Mouse (Mus musculus): ENCODE measurements around the gene Rnf220. TPM values are rescaled to one million over a fixed set of nuclear protein-coding genes. Genes with fewer than 3 reads are reported as not detected.

Gene Rnf220
- polyA plus RNA-seq, 1 experiment from 2014 or later: 76.1 TPM

GRCm38 (mm10) chr4:117484256-117485044, 12.4 kb downstream of the Rnf220 start:
- no peaks in the 10 kb centered on the region for H3K36me3 ChIP-seq
- H3K27me3 ChIP-seq (ENCODE audit: insufficient read depth, poor library complexity, severe bottlenecking): peaks cover 48% of the 10 kb centered on the region
- no peaks in the 10 kb centered on the region for H3K9me3 ChIP-seq
- H3K4me3 ChIP-seq: peak overlapping the region; percentile 72
- peaks cover 31% of the 10 kb centered on the region for H3K4me1 ChIP-seq
- DNase-seq (ENCODE audit: low spot score): peak; percentile 83
- peak overlapping the region; percentile 87 for H3K27ac ChIP-seq
- under 1% methylated on average over 69 of the region's 69 CpGs for WGBS

DNA sequence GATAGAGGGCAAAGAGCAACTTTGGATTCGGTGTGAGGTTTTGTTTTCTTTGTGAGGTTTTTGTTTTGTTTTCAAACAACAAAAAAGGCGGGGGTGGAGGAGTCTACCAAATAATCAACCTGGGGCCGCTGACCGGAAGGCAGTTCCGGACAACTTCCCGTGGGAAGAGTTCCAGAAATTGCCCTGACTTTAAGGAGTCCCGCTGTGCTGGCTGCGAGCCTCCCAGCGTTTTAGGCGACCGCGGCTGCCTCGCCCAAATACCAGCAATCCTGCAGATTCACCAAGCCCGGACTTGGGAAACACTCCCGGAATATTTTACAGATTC, 13.0 kb downstream of the Rnf220 start:
- Histone ChIP-seq H3K36me3 (no peaks in the 10 kb centered on the region), H3K4me1 (peaks cover 32% of the 10 kb centered on the region), H3K4me3 (peak overlapping the region; percentile 72), H3K27me3 (ENCODE audit: insufficient read depth, poor library complexity, severe bottlenecking) (peaks cover 44% of the 10 kb centered on the region), H3K9me3 (no peaks in the 10 kb centered on the region), H3K27ac (peak overlapping the region; percentile 87)
- no peak for DNase-seq (ENCODE audit: low spot score)
- under 1% methylated on average over 15 of the region's 15 CpGs for WGBS

GRCm38 (mm10) chr4:117482103-117482502, 14.7 kb downstream of the Rnf220 start:
- Histone ChIP-seq H3K27me3 (ENCODE audit: insufficient read depth, poor library complexity, severe bottlenecking) (peaks cover 32% of the 10 kb centered on the region), H3K36me3 (no peaks in the 10 kb centered on the region), H3K4me3 (no peak overlapping the region), H3K4me1 (peaks cover 45% of the 10 kb centered on the region), H3K27ac (no peak overlapping the region), H3K9me3 (no peaks in the 10 kb centered on the region)
- no peak for DNase-seq (ENCODE audit: low spot score)
- 69% methylated on average over 5 of the region's 5 CpGs for WGBS

DNA sequence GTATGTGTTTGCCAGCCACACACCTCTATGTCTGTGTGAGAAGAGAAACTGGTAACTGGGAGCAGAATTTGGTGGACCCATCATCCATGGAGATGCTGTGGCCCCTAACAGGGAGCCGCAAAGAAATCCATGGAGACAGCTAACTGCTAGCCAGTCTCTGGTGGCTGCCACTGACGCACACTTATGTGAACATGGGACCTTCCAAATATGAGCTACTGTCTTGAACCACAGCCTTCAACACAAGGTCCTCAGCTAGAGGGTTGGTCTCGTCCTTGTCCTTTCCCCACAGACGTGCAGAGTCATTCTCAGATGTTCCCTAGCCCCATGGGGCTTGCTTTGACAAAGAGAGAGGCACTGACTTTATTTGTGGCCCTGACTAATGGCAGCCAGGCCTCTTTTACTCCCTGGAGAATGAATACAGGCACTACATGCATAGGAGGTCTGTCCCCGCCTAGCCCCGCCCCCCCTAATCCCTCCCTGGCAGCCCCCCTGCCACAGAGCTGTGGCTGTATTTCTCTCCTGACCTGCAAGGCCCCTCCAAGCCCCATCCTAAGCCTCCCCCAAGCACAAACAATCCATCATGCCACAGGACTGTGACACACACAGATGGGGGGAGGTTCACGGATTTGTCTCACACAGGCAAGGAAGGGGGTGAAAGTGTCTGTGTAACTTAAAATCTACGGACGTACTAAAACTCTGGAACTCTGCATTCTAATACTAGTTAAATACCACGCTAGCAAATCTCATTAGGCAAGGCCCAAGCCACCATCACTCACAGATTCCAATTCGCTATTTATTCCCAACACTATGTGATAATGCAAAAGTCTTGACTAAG, 16.0 kb downstream of the Rnf220 start:
- Histone ChIP-seq H3K4me3 (no peak overlapping the region; the same call in 1 of the 2 replicates), H3K4me1 (peaks cover 47% of the 10 kb centered on the region), H3K9me3 (no peaks in the 10 kb centered on the region), H3K27ac (peak overlapping the region; percentile 56; the same call in 1 of the 2 replicates), H3K27me3 (ENCODE audit: insufficient read depth, poor library complexity, severe bottlenecking) (peaks cover 24% of the 10 kb centered on the region; the same call in 1 of the 2 replicates), H3K36me3 (no peaks in the 10 kb centered on the region)
- DNase-seq (ENCODE audit: low spot score): no peak
- WGBS: 57% methylated on average over 11 of the region's 11 CpGs

- no peak overlapping the region for H3K4me3 ChIP-seq
- H3K27ac ChIP-seq: no peak overlapping the region
- 39% methylated on average over 6 of the region's 6 CpGs for WGBS
- peaks cover 40% of the 10 kb centered on the region for H3K4me1 ChIP-seq
- H3K36me3 ChIP-seq: no peaks in the 10 kb centered on the region
- no peak for DNase-seq (ENCODE audit: low spot score)
- H3K9me3 ChIP-seq: no peaks in the 10 kb centered on the region
- H3K27me3 ChIP-seq (ENCODE audit: insufficient read depth, poor library complexity, severe bottlenecking): peaks cover 16% of the 10 kb centered on the region; the same call in 1 of the 2 replicates
Observed at GRCm38 (mm10) chr4:117479951-117480350, 16.9 kb downstream of the Rnf220 start.

DNA sequence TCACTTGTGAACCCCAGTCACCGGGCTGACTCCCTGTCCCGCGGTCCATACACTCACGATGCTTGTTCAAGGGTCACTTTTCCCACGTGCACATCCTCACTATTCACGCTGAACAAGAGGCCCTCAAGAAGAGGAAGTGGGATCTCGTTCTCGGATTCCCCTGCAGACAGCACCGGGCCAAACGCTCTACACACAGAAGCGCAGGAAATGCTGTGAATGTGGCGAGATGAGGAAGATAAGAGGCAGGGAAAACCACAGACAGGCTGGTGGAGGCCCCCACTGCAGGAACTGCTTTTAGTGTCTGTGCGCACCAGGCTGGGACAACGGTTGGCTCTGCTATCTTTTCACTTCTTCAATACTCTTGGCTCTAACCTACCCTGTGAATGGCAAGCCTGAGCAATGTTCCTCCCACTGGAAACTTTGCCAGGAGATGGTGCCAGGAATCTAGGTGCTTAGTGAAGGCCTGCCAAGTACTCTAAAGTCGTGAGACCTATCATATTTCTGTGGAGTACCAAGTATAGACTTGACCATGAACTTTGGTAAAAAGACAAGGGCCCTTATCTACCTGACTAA, 18.7 kb downstream of the Rnf220 start:
- H3K27ac ChIP-seq: no peak overlapping the region
- DNase-seq (ENCODE audit: low spot score): no peak

GRCm38 (mm10) chr4:117477401-117477800, 19.5 kb downstream of the Rnf220 start:
- no peaks in the 10 kb centered on the region for H3K36me3 ChIP-seq
- no peak overlapping the region for H3K27ac ChIP-seq
- 75% methylated on average over 5 of the region's 5 CpGs for WGBS
- no peak overlapping the region for H3K4me3 ChIP-seq
- H3K27me3 ChIP-seq (ENCODE audit: insufficient read depth, poor library complexity, severe bottlenecking): peaks cover 15% of the 10 kb centered on the region; the same call in 1 of the 2 replicates
- no peaks in the 10 kb centered on the region for H3K9me3 ChIP-seq
- peaks cover 40% of the 10 kb centered on the region for H3K4me1 ChIP-seq
- DNase-seq (ENCODE audit: low spot score): no peak

More for the DNA sequence above, 18.7 kb downstream of the Rnf220 start:
- Histone ChIP-seq H3K4me1 (peaks cover 38% of the 10 kb centered on the region), H3K9me3 (no peaks in the 10 kb centered on the region), H3K27me3 (ENCODE audit: insufficient read depth, poor library complexity, severe bottlenecking) (peaks cover 15% of the 10 kb centered on the region; the same call in 1 of the 2 replicates), H3K4me3 (peak overlapping the region; percentile 2; the same call in 1 of the 2 replicates), H3K36me3 (no peaks in the 10 kb centered on the region)
- WGBS: 50% methylated on average over 15 of the region's 15 CpGs

DNA sequence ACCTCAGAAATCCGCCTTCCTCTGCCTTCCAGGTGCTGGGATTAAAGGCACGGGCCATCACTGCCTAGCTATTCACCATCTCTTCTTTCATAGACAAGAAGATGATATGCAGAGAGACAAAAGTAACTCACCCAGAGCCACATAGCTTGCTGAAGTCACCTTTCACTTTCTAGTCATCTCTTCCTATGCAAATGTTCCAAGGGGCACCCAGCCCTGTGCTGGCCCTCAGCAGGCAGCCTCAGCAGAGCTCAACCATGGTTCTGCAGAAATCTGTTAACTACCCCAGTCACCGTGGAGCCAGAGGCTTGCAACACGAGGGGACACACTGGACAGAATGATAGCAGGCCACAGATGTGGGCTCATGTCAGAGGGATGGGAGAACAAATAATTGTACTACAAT, 20.1 kb downstream of the Rnf220 start:
- WGBS: 62% methylated on average over 4 of the region's 4 CpGs
- DNase-seq (ENCODE audit: low spot score): no peak
- H3K4me1 ChIP-seq: peaks cover 40% of the 10 kb centered on the region

GRCm38 (mm10) chr4:117476355-117476754, 20.5 kb downstream of the Rnf220 start:
- Histone ChIP-seq H3K4me1 (peaks cover 40% of the 10 kb centered on the region), H3K27me3 (ENCODE audit: insufficient read depth, poor library complexity, severe bottlenecking) (peaks cover 15% of the 10 kb centered on the region; the same call in 1 of the 2 replicates), H3K36me3 (no peaks in the 10 kb centered on the region), H3K4me3 (no peak overlapping the region), H3K9me3 (no peaks in the 10 kb centered on the region), H3K27ac (no peak overlapping the region)
- DNase-seq (ENCODE audit: low spot score): no peak

More for the DNA sequence above, 20.1 kb downstream of the Rnf220 start:
- H3K27ac ChIP-seq: no peak overlapping the region
- no peaks in the 10 kb centered on the region for H3K9me3 ChIP-seq
- H3K4me3 ChIP-seq: no peak overlapping the region
- H3K36me3 ChIP-seq: no peaks in the 10 kb centered on the region
- peaks cover 15% of the 10 kb centered on the region; the same call in 1 of the 2 replicates for H3K27me3 ChIP-seq (ENCODE audit: insufficient read depth, poor library complexity, severe bottlenecking)

DNA sequence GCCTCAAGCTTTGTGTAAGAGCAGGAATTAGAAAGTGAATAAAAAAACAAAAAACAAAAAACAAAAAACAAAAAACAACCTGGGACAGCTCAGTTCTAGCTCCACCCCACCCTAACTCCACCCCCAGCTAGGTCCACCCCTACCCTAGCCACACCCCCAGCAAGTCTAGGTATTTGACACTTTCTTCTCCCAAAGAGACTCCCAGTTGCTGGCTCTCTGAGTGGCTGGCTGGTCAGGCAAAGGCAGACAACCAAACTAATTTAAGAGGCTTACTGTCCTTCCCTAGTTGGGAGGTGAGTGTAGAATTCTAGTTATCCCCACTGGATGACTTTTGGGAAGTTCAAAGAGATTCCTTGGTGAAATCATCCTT, 22.9 kb downstream of the Rnf220 start:
- Histone ChIP-seq H3K27me3 (ENCODE audit: insufficient read depth, poor library complexity, severe bottlenecking) (peaks cover 10% of the 10 kb centered on the region; the same call in 1 of the 2 replicates), H3K27ac (no peak overlapping the region), H3K4me1 (peaks cover 29% of the 10 kb centered on the region), H3K4me3 (no peak overlapping the region), H3K36me3 (no peaks in the 10 kb centered on the region), H3K9me3 (no peaks in the 10 kb centered on the region)
- DNase-seq (ENCODE audit: low spot score): no peak

DNA sequence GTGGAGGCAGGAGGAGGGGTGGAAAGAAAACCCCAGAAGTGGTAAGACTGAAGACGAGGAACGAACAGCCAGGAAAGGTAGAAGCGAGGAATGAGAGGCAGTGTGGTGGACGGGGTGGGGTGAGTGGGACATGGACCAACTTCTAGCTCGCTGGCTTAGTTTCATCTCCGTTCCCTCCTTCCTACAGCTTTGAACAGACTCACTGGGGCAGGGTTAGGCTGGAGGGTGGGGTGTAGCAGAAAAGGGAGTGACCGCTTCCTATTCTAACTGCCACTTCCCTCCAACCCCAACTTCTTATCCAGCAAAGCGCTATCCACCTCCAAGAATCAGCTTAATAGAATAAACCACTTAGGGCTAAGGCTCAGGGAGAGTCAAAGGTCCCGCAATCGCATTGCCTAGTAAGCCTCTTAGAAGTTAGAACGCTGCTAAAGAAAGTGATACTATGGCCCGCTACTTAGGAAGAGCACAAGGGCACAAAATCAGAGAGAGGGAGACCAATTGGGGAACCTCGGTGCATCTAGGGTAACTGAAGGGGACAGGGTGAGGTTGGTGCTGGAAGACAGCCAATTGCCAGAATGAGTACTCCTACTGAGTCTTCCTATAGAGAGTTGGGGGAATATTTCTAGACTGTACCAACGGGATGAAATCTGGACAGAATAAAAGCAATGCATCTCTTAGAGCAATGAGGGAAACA, 23.4 kb downstream of the Rnf220 start:
- Histone ChIP-seq H3K27me3 (ENCODE audit: insufficient read depth, poor library complexity, severe bottlenecking) (peaks cover 10% of the 10 kb centered on the region; the same call in 1 of the 2 replicates), H3K4me3 (no peak overlapping the region), H3K4me1 (peaks cover 29% of the 10 kb centered on the region), H3K27ac (no peak overlapping the region), H3K36me3 (no peaks in the 10 kb centered on the region), H3K9me3 (no peaks in the 10 kb centered on the region)
- WGBS: 56% methylated on average over 14 of the region's 14 CpGs
- DNase-seq (ENCODE audit: low spot score): no peak

DNA sequence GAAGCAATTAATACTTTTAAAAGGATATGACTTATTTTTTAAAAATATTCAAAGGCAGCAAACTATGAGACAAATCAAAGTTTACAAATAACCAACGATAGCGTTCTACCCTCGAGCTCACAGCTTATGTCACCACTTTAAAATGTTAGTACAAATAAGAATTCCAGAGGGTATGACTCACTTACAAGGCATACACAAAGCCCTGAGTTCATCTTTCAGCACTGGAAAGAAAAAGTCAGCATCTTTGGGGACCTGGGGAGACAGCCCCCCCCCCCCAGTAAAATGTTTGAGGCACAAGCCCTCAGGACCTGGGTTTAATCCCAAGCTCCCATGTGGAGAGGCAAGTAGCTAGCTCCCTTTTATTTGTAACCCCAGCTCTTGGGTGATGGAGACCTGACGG, 27.4 kb downstream of the Rnf220 start:
- no peak overlapping the region for H3K27ac ChIP-seq
- 33% methylated on average over 4 of the region's 4 CpGs for WGBS
- no peaks in the 10 kb centered on the region for H3K36me3 ChIP-seq
- H3K4me1 ChIP-seq: peaks cover 17% of the 10 kb centered on the region; the same call in 1 of the 2 replicates
- H3K4me3 ChIP-seq: no peak overlapping the region
- H3K27me3 ChIP-seq (ENCODE audit: insufficient read depth, poor library complexity, severe bottlenecking): no peaks in the 10 kb centered on the region; the same call in 1 of the 2 replicates
- no peaks in the 10 kb centered on the region for H3K9me3 ChIP-seq
- no peak for DNase-seq (ENCODE audit: low spot score)

All from heart, embryonic 10.5 days (tissue).